Mouse (Mus musculus) cerebellum, adult 11 months (tissue): ENCODE data around the gene Cirbp.

Experiments
- DNase-seq: peaks from one replicate; pipeline ENCODE4 v3.0.0; 2022

Cirbp gene

GRCm38 (mm10) chr10:80138553-80139438 is 27.0 kb upstream of the Cirbp start, which contains the start of gene Atp5d:
Gene Atp5d (plus strand): TSS chr10:80138632.
- peak; percentile 82 for DNase-seq

GRCm38 (mm10) chr10:80139439-80139775 is 26.4 kb upstream of the Cirbp start:
- DNase-seq = no peak

- DNase-seq = no peak
Observed at GRCm38 (mm10) chr10:80139975-80140665, 25.7 kb upstream of the Cirbp start.

- DNase-seq = no peak
Observed at GRCm38 (mm10) chr10:80140666-80141035, 25.1 kb upstream of the Cirbp start, which contains the start of gene Cbarp. Gene Cbarp (minus strand): TSS chr10:80140835.

GRCm38 (mm10) chr10:80141243-80141642 is 24.5 kb upstream of the Cirbp start:
- peak; percentile 97 for DNase-seq

GRCm38 (mm10) chr10:80141786-80142529 is 23.8 kb upstream of the Cirbp start:
- DNase-seq = peak; percentile 93

- no peak for DNase-seq
Observed at GRCm38 (mm10) chr10:80142530-80142925, 23.3 kb upstream of the Cirbp start.

GRCm38 (mm10) chr10:80143664-80144063 is 22.1 kb upstream of the Cirbp start:
- DNase-seq = no peak

GRCm38 (mm10) chr10:80144159-80144558 is 21.6 kb upstream of the Cirbp start:
- DNase-seq = no peak

GRCm38 (mm10) chr10:80144864-80145838 is 20.6 kb upstream of the Cirbp start:
- DNase-seq = peak; percentile 81

- DNase-seq = no peak
Observed at GRCm38 (mm10) chr10:80145896-80146295, 19.9 kb upstream of the Cirbp start.

GRCm38 (mm10) chr10:80146568-80147011 is 19.2 kb upstream of the Cirbp start:
- no peak for DNase-seq

GRCm38 (mm10) chr10:80147146-80147718 is 18.6 kb upstream of the Cirbp start:
- no peak for DNase-seq

- peak; percentile 77 for DNase-seq
Observed at GRCm38 (mm10) chr10:80147719-80148601, 17.8 kb upstream of the Cirbp start, which contains the start of gene Midn. Gene Midn (plus strand): TSS chr10:80148272.

- DNase-seq = peak; percentile 94
Observed at GRCm38 (mm10) chr10:80148610-80149290, 17.0 kb upstream of the Cirbp start.

- peak; percentile 95 for DNase-seq
Observed at GRCm38 (mm10) chr10:80149291-80150225, 16.2 kb upstream of the Cirbp start.

- DNase-seq = peak; percentile 75
Observed at GRCm38 (mm10) chr10:80150226-80151210, 15.3 kb upstream of the Cirbp start.
